Mouse (Mus musculus) kidney, adult 8-10 months (tissue): ENCODE data around the gene Gpx4.

Source experiments
- DNase-seq, 2 experiments: peaks; one replicate each; pipeline ENCODE4 v3.0.0; 2022

The Gpx4 gene

DNA sequence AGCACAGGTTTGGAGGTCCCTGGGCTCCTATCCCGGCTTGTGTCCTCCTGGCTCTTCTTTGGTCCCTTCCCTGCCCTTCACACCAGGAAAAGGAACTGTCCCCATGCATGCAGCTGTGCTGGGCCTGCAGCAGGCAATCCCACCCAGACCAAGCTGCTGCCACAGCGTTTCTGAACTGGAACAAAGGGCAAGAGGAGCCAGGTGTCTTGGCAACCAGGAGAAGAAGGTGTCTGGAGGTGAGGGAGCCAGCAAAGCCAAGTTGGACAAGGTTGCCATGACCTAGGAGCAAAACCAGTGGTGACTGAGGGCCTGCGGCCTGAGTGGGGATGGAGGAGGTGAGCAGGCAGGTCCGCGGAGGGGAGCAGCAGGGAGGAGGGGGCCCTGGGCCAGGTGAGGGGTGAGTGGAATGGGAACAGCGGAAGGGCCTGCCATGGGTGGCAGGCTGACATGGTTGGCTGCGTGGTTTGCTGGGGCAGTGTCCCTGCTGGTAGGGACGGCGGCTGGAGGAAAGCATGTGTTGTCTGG, at the start of gene Gpx4:
TSS of gene Gpx4 (plus strand) at position 126 of the 525 bp plus-strand sequence.
- DNase-seq = no peak

DNA sequence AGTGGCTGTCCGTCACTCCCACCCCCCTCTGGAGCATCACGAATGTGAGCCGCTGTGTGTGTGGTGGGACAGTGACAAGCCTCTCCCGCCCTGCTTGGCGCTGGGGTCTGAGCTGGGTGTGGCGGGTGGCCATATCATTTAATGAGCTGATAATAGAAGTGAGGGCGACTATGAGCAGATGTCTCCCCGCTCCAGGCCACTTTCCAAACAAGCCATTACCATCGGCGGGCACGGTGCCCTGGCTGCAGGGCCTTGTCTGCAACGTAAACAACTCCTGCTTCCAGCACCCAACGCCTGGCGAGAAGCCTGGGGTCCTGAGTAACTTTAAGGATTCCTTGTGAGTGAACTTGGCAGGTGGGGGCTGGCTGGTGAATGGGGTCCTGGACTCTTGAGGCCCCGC, 49.1 kb upstream of the Gpx4 start:
- DNase-seq = no peak

DNA sequence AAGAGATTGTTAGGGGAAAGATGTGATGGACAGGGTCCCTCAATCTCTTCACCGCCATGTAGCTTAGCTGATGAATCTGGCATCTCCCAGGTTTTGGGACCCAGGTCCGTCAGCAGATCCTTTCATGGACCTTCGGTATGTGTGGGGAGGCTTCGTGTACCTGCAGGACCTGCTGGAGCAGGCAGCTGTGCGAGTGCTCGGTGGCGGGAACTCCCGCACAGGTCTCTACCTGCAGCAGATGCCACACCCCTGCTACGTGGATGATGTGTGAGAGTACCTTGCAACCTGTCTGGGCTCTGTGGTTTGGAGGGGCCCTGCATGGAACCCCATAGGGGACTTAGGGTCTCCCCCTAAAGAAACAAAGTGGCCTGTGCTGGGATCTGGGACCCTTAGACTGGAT, 45.0 kb upstream of the Gpx4 start:
- DNase-seq = no peak

DNA sequence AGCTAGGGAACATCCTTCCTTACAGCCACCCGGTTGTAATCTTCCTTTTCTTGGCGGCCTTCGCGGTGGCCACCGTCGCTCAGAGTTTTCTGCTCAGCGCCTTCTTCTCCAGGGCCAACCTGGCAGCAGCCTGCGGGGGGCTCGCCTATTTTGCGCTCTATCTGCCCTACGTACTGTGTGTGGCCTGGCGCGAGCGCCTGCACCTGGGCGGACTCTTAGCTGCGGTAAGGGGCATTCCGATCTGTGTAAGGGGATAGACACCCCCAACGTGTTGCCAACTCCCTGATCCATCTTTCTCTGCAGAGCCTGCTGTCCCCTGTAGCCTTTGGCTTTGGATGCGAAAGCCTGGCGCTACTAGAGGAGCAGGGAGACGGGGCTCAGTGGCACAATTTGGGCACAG, 44.1 kb upstream of the Gpx4 start:
- no peak for DNase-seq

DNA sequence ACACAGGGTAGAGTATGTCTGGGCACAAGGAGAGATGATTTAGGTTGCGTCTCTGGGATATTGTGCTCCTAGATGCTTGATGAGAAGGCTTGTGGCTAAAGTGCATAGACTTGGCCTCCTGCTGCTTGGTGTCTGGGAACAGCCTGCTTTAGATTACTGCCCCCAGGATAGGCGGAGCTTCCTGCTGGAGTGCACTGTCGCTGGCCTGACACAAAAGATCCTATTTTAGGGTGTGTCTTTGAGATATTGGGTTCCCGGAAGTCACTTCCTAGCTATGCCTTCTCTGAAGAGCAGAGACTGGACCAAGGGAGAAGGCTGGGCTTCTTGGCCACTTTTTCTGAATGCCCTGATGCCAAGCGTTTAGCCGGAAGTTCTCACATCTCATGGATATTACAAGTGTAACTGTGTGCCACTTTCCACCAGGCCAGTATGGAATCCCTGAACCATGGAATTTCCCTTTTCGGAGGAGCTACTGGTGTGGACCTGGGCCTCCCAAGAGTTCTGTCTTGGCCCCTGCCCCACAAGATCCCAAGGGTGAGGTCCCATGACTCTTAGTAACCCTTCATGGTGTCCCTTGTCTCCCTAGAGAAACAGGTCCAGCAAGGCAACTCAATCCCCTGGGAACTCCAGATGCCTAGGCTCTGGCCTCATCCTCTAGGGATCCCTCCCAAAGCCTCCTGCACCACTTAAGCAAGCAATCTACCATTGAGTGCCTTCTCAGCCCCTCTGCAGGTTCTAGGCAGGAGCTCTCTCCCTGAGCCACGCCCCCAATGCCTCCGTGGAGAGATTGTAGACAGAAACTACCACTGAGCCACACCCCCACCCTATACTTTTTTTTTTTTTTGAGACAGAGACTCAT, 43.4 kb upstream of the Gpx4 start:
- DNase-seq = no peak

DNA sequence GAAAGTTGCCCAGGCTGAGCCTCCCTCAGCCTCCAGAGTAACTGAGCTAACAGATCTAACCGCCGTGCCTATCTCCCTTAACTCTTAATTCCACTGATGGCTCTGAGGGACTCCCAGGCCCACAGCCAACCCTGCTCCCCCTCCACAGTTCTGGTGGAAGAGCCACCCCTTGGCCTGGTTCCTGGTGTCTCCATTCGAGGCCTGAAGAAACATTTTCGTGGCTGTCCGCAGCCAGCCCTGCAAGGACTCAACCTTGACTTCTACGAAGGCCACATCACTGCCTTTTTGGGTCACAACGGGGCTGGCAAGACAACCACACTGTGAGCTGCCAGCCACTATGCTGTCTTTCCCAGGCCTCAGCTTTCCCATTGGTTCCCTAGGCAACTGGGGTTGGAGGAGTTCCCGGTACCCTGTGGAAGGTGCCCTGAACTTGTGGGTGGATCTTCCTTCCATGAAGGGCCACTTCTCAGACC, 42.7 kb upstream of the Gpx4 start:
- DNase-seq = no peak

DNA sequence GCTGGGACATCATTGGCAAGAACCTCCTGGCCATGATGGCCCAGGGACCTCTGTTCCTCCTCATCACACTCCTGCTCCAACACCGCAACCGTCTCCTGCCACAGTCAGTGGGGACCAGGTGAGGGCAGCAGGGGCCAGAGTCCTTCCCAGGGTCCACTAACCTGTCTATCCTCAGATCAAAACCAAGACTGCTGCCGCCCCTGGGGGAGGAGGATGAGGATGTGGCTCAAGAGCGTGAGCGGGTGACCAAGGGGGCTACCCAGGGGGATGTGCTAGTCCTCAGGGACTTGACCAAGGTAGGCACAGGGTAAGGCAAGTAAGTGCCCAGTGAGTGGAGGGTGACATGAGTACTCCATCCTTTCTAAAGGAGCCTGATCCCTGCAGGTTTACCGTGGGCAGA, 35.2 kb upstream of the Gpx4 start:
- DNase-seq = no peak

DNA sequence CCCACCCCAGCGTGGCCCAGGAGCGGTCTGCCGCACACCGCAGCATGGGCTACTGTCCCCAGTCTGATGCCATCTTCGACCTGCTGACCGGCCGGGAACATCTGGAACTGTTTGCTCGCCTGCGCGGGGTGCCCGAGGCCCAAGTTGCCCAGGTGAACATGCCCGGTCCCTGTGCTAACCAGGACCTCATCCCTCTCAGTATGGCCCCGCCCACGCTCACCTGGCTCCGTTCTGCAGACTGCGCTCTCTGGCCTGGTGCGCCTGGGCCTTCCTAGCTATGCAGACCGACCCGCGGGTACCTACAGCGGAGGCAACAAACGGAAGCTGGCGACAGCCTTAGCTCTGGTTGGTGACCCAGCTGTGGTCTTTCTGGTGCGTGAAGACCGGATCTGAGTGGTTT, 33.4 kb upstream of the Gpx4 start:
- DNase-seq = no peak

DNA sequence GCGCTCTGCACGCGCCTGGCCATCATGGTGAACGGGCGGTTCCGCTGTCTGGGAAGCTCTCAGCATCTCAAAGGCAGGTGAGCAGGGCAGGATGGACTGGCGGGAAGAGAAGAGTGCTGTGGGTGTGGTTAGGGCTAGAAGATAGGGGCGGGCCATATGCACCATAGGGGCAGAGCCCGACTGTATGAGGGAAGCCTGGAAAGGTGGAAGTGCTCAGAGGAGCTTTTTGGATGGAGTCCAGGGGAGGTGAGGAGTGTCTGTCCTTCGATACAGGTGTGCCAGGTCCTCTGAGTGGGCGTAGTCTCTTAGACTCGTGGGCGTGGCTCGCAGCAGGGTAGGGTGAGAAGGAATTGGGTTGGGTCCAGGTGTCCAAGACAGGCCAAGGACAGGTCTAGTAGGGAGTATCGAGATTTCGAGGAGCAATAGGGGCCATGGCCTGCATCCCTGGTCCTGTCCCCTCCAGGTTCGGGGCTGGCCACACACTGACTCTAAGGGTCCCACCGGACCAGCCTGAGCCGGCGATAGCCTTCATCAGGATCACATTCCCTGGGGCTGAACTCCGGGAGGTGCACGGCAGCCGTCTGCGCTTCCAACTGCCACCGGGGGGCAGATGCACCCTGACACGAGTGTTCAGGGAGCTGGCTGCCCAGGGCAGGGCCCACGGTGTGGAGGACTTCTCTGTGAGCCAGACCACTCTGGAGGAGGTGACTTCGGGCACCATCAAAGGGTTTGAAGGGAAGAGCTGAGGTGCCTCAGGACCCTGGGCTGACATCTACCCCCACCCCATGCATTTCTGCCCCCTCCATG, 32.3 kb upstream of the Gpx4 start:
- DNase-seq = no peak

DNA sequence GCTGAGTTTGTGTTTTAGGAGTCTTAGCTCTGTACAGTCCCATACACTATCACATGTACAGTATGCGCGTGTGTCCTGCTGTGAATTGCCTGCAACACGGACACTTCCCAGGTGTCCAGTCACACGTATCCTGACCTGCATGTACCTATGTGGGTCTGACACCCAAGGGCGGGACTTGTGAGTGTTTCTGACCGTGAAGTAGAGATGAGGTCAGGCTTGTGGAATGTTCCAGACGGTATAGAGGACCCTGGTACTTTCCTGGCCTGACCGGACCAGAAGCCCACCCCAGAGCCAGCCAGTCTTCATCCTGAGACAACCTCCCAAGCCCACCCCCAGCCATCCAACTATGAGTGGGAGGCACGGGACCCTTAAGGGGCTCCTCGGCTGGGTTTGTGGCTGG, 31.4 kb upstream of the Gpx4 start:
- no peak for DNase-seq

DNA sequence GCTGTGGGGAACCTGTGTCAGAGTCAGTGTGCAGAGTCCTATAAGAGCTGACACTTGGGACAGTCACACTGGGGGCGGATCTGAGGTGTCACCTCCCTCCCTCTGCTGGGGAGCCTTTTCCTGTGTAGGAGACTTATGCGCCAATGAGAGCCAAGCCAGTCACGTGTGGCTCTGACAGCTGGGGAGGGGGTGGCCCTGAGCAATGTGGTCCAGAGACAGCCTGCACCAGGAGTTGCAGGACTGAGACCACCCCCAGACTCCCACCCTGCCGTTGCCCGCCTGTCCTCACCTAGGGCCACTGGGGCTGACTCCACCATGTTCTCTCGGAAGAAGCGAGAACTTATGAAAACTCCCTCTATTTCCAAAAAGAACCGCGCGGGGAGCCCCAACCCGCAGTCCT, 30.5 kb upstream of the Gpx4 start, which contains the start of gene Arhgap45:
TSS of gene Arhgap45 (plus strand) at position 143 of the 400 bp plus-strand sequence.
- no peak for DNase-seq

DNA sequence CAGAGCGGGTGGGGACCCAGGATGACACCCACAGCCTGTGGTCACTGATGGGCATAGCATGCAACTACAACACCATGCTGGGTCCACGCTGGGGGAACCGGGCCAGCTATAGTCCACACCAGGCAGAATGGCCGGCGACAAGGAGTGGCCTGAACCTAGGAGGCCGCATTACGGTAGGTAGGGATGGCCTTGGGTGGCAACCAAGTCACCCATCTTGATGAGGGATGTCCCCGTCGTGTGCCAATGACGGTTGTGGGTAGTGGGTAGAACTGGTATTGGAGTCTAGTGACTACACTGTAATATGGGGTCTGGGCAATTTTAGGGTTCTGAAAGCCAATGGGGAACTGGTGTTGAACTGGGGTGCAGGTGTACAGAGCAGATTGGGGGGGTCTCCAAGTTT, 30.0 kb upstream of the Gpx4 start:
- DNase-seq = no peak

DNA sequence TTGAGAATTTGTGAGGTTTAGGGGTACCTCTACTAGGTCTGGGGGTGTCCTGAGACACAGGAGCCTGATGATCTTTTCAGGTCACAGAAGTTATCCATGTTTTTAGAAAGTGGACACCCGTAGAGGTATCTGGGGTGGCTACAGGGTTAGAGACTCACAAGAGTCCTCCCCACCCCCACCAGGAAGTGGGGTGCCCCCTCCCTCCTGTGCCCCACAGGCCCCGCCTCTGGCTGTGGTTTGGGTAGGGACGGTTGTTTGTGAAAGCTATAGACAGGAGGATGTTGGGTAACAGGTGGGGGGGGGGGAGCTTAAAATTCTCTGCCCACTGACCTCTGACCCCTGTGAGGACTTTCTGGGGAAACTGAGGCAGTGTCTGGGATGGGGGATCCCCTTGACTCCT, 29.6 kb upstream of the Gpx4 start:
- DNase-seq = no peak

DNA sequence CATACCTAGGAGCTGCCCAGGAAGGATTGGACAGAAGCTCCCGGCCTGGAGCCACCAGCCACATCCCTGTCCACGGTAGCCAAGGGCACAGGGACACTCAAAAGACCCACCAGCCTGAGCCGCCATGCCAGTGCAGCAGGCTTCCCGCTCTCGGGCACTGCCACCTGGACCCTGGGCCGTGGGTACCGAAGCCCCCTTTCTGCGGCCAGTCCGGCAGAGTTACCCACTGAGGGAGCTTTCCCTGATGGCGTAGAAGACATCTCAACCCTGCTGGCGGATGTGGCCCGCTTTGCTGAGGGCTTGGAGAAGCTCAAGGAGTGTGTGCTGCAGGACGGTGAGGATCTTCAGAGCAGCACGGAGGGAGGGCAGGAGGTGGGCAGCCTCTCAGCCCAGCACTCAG, 29.2 kb upstream of the Gpx4 start:
- no peak for DNase-seq

DNA sequence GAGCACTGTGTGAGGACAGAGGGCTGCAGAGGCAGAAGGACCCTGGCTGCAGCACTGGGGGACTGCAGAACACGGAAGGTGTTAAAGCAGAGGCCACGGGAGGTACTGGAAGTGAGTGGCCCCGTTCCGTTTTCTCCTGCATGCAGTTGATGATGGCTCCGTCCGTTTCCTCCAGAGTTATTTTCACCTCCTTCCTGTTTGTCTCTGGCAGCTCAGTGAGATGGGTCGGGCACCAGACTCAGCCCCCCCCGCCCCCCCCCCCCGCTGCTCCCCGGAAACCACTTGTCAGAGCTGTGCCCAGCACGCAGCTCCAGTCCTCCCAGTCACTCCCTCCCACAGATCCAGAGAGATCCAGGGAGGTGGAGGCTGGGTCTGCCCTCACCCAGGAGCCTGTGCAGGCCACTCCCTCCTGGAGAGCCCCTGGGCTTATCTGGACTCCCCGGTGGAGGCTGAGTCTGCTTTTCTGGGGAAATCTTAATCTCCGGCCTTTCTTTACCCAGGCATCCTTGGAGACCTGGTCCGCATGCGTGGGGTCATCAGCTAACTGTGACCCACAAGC, 28.1 kb upstream of the Gpx4 start:
- DNase-seq = no peak

DNA sequence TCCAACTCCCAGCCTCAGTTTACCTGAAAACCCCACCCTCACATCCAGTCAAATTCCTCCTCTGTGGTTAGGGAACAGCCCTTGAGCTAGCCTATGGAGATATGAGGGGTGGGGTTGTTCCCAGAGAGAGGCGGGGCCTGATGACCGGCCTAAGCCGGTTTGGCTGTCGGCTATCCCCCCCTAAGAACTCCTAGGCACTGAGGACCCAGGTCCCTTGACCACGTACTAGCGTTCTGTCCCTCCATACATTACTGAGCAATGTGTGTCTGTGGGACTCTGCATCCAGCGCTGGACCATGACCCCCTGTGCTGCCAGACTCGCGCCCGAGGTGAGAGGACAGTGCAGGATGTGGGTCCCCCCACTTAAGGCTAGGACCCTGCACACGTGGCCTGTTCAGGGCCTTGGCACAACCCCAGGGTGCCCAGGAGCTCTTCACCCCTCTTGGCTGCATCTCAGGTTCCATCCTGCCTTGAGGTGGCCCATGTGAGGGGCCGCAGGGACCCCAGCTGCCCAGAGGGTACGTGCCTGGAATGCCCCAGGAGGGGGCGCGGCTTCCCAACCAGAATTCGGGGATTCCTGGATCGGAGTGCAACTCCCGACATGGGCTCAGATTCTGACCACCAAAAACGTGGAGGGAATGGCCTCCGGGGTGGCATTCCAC, 27.4 kb upstream of the Gpx4 start:
- DNase-seq = no peak

DNA sequence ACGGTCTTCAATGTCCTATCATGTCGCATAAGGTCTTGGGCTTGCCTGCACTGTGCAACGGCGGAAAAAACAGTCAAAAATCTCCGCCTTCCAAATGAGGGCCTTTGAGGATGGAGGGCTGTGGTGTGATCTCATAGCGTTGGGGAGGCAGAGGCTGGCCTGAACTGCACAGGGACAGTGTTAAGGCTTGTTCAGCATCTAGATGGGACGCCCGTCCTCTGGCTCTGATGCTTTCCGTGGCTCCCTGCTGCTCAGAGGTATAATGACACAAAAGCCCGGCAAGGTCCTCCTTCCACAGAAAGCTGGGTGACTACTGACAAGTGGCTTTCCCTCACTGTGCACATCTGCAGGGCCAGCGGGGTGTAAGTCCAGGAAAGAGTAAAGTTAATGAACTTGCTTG, 26.8 kb upstream of the Gpx4 start:
- DNase-seq = no peak

DNA sequence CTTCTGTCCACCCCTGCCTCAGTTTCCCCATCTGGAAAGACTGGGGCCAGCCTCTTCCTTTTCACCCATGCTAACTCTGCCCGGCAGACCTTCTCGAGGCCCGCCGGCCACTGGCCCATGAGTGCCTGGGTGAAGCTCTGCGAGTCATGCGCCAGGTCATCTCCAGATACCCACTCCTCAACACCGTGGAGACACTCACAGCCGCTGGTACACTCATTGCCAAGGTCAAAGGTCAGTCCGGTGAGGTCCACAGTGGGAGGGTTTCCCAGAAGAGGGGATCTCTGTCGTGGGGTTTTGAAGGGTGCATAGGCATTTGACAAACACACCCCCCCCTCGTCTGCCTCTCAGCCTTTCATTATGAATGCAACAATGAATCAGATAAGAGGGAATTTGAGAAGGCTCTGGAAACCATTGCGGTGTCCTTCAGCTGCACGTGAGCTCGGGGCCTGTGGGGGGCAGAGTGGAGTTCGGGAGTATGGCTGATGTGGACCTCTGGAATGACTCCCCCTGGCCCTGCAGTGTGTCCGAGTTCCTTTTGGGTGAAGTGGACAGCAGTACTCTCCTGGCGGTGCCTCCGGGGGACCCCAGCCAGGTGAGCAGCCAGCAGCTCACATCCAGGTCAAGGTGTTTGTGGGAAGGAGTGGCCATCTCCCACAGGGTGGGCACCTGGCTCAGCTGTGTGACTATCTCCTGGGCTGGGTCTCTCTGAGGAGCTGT, 26.2 kb upstream of the Gpx4 start:
- DNase-seq = no peak

DNA sequence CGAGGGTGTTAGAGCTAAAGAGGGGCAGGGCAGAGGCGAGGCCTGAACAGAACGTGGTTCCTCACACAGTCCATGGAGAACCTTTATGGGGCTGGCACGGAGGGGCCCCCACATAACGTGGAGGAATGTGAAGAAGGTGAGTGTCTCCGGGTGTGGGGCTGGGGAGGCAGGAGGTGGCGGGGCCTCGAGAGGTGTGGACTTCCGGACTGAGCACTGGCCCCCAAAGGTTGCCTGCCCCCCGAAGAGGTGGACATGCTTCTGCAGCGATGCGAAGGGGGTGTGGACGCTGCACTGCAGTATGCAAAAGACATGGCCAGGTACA, 25.7 kb upstream of the Gpx4 start:
- no peak for DNase-seq

DNA sequence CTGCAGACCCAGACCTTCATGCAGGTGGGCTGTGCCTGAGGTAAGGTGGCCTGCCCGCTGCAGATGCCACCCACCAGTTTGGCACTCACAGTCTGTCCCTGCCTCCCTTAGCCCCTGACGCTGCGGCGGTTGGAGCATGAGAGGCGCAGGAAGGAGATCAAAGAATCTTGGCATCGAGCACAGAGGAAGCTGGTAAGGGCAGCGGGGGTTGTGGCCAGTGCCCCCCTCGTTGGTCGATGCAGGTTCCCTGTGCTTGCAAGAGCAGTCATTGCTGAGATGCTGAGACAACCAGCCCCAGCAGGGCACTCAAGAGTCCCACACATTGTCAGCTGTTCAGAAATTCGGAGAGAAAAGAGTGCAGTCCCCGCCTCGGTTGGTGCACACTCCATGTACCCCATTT, 24.8 kb upstream of the Gpx4 start:
- no peak for DNase-seq

DNA sequence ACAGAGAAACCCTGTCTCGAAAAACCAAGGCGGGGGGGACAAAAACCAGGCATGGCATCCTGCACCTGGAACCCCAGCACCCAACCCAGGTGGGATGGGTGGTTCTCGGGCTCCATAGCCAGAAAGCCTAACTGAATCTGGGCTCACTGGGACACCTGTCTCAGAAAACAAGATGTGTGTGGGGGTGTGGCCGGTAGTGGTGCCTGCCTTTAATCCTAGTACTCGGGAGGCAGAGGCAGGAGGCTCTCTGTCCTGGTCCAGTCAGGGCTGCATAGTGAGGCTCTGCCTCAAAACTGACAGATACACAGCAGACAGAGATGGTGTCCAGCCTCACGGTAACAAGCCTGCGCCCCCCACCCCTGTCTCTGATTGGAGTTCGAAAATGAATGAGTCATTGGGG, 24.2 kb upstream of the Gpx4 start:
- DNase-seq = no peak

DNA sequence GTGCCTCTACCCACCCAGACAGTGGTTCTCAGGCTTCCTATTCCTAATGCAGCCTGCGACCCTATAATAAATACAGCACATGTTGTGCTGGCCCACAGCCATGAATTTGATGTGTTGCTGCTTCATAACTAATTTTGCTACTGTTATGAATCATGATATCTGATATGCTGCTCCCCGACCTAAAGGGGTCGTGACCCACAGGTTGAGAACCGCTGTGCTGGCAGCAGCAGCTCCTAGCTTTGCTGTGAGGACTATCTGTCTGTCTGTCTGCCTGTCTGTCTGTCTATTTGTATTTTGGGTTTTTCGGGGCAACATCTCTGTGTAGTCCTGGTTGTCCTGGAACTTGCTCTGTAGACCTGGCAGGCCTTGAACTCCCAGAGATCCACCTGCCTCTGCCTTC, 23.2 kb upstream of the Gpx4 start:
- no peak for DNase-seq
